Mouse (Mus musculus) stomach, embryonic 14.5 days (tissue): Measurements from ENCODE around the gene Slc35a2. TPM values are rescaled to one million over a fixed set of nuclear protein-coding genes. Genes with fewer than 3 reads are reported as not detected.
"Not testable (repeated sequence)": the region's sequence is repeated elsewhere in the genome, so short reads cannot be mapped to it uniquely, and the experiment has no call there.

Source experiments
- ATAC-seq: fragments of 200-750 bp; cut with Nextera tagmentation; 2 replicates; pipeline ENCODE4 v1.8.0; 2017; ENCODE audit warnings: low read depth, moderate TSS enrichment; ENCODE audit not compliant: insufficient number of reproducible peaks, insufficient read depth, low FRiP score
- H3K27ac ChIP-seq: fragments of 300-500 bp; sonication (generic); 2 replicates; pipeline ENCODE4 v1.5.1; 2014; ENCODE audit warnings: mild to moderate bottlenecking, low read length, moderate library complexity, mixed read lengths
- H3K27me3 ChIP-seq: fragments of 300-500 bp; sonication (generic); 2 replicates; pipeline ENCODE4 v1.6.1; 2014; ENCODE audit warnings: low read length, control low read depth, mixed read lengths; ENCODE audit not compliant: control insufficient read depth, insufficient read depth
- H3K36me3 ChIP-seq: fragments of 300-500 bp; sonication (generic); 2 replicates; pipeline ENCODE4 v1.6.1; 2014; ENCODE audit warnings: mild to moderate bottlenecking, control low read depth, low read length, moderate library complexity, mixed read lengths; ENCODE audit not compliant: control insufficient read depth, insufficient read depth
- H3K4me1 ChIP-seq: fragments of 300-500 bp; sonication (generic); 2 replicates; pipeline ENCODE4 v1.6.1; 2014; ENCODE audit warnings: low read length, control low read depth, mixed read lengths; ENCODE audit not compliant: control insufficient read depth, insufficient read depth
- H3K4me2 ChIP-seq: fragments of 300-500 bp; sonication (generic); replicated peaks from 2 replicates; pipeline ENCODE4 v1.6.1; 2014; ENCODE audit warnings: low read depth, low read length, control low read depth
- H3K4me3 ChIP-seq: fragments of 300-500 bp; sonication (generic); 2 replicates; pipeline ENCODE4 v1.5.1; 2014; ENCODE audit warnings: low read depth, low read length, control low read depth
- H3K9ac ChIP-seq: fragments of 300-500 bp; sonication (generic); replicated peaks from 2 replicates; pipeline ENCODE4 v1.6.1; 2014; ENCODE audit warnings: low read depth, mild to moderate bottlenecking, control low read depth, low read length, moderate library complexity, mixed read lengths
- H3K9me3 ChIP-seq: fragments of 300-500 bp; sonication (generic); 2 replicates; pipeline ENCODE4 v1.6.1; 2016; ENCODE audit warnings: low read depth, low read length, control low read depth; ENCODE audit not compliant: control insufficient read depth
- WGBS: fragments of 180-500 bp; shearing (Covaris S2); extraction: QIAGEN DNeasy Blood & Tissue Kit; methylation state at CpG from one replicate; pipeline ENCODE4 v1.1.7; 2014; 5-methylcytosine and 5-hydroxymethylcytosine counted together
- polyA plus RNA-seq: library from polyadenylated mRNA; unstranded; fragments of >200 nt; fragmentation: Nextera tagmentation; extraction: Ambion mirVana; gene quantifications from 2 replicates; pipeline ENCODE4 v1.2.1, GENCODE M21; 2014

Slc35a2 gene
- polyA plus RNA-seq, 1 experiment from 2014 or later = 17.4 TPM

- peaks cover 11% of the 10 kb centered on the region for H3K27me3 ChIP-seq
- not testable (repeated sequence) for H3K9me3 ChIP-seq, H3K9ac ChIP-seq, H3K4me1 ChIP-seq, H3K4me2 ChIP-seq, H3K36me3 ChIP-seq, H3K4me3 ChIP-seq, H3K27ac ChIP-seq, ATAC-seq
- WGBS = 69% methylated on average over 6 of the region's 6 CpGs
These were observed 34.1 kb downstream of the Slc35a2 start for GRCm38 (mm10) chrX:7917960-7918359.

- Histone ChIP-seq H3K27me3 (peaks cover 14% of the 10 kb centered on the region), H3K9ac (no peak within 1 kb of the TSS), H3K9me3 (no peaks in the 10 kb centered on the region), H3K36me3 (no peaks in the 10 kb centered on the region), H3K4me3 (peak within 1 kb of the TSS; percentile 12; the same call in 1 of the 2 replicates), H3K4me1 (no peaks in the 10 kb centered on the region), H3K27ac (no peak within 1 kb of the TSS), H3K4me2 (peak within 1 kb of the TSS; percentile 20; the same call in 1 of the 2 replicates)
- WGBS = 11% methylated on average over 36 of the region's 40 CpGs
- ATAC-seq = peak; percentile 58; the same call in 1 of the 2 replicates
These were observed 36.0 kb downstream of the Slc35a2 start, which contains the start of gene Pcsk1n for GRCm38 (mm10) chrX:7919601-7920383. Pcsk1n (plus strand) TSS chrX:7919822.

- Histone ChIP-seq H3K27me3 (peaks cover 14% of the 10 kb centered on the region), H3K4me3 (peak overlapping the region; percentile 18), H3K9me3 (no peaks in the 10 kb centered on the region), H3K27ac (no peak overlapping the region), H3K36me3 (no peaks in the 10 kb centered on the region), H3K4me1 (no peaks in the 10 kb centered on the region), H3K9ac (no peak overlapping the region), H3K4me2 (peak overlapping the region; percentile 21)
- no peak for ATAC-seq
- WGBS = 13% methylated on average over 40 of the region's 48 CpGs
These were observed 38.2 kb downstream of the Slc35a2 start for GRCm38 (mm10) chrX:7922032-7922431.

GRCm38 (mm10) chrX:7926266-7926665 lies 42.4 kb downstream of the Slc35a2 start:
- Histone ChIP-seq H3K4me2 (no peak overlapping the region), H3K4me3 (no peak overlapping the region), H3K36me3 (no peaks in the 10 kb centered on the region), H3K27ac (no peak overlapping the region), H3K27me3 (peaks cover 7% of the 10 kb centered on the region; the same call in 1 of the 2 replicates), H3K9ac (no peak overlapping the region), H3K9me3 (peaks cover 3% of the 10 kb centered on the region; the same call in 1 of the 2 replicates), H3K4me1 (no peaks in the 10 kb centered on the region)
- no peak for ATAC-seq
- 73% methylated on average over 6 of the region's 6 CpGs for WGBS

GRCm38 (mm10) chrX:7927116-7927515 lies 43.3 kb downstream of the Slc35a2 start:
- Histone ChIP-seq H3K36me3 (no peaks in the 10 kb centered on the region; the same call in 1 of the 2 replicates), H3K4me3 (no peak overlapping the region), H3K4me1 (no peaks in the 10 kb centered on the region), H3K4me2 (no peak overlapping the region), H3K9ac (no peak overlapping the region), H3K27ac (no peak overlapping the region), H3K27me3 (peaks cover 7% of the 10 kb centered on the region; the same call in 1 of the 2 replicates), H3K9me3 (peaks cover 3% of the 10 kb centered on the region; the same call in 1 of the 2 replicates)
- WGBS = 30% methylated on average over 10 of the region's 10 CpGs
- no peak for ATAC-seq

- no peak within 1 kb of the TSS for H3K4me2 ChIP-seq
- no peak within 1 kb of the TSS for H3K9ac ChIP-seq
- no peak for ATAC-seq
- H3K27ac ChIP-seq = no peak within 1 kb of the TSS
- H3K27me3 ChIP-seq = peaks cover 2% of the 10 kb centered on the region; the same call in 1 of the 2 replicates
- H3K36me3 ChIP-seq = no peaks in the 10 kb centered on the region; the same call in 1 of the 2 replicates
- 13% methylated on average over 19 of the region's 19 CpGs for WGBS
- H3K9me3 ChIP-seq = peaks cover 3% of the 10 kb centered on the region; the same call in 1 of the 2 replicates
- H3K4me3 ChIP-seq = no peak within 1 kb of the TSS
- H3K4me1 ChIP-seq = no peaks in the 10 kb centered on the region
These were observed 44.5 kb downstream of the Slc35a2 start, which contains the start of gene Eras for GRCm38 (mm10) chrX:7928270-7928790. Eras (minus strand) TSS chrX:7928607.

- ATAC-seq = no peak
- Histone ChIP-seq H3K4me2 (no peak overlapping the region), H3K27ac (no peak overlapping the region), H3K4me3 (no peak overlapping the region), H3K9me3 (no peaks in the 10 kb centered on the region), H3K9ac (no peak overlapping the region), H3K36me3 (peaks cover 2% of the 10 kb centered on the region; the same call in 1 of the 2 replicates), H3K4me1 (no peaks in the 10 kb centered on the region), H3K27me3 (no peaks in the 10 kb centered on the region)
- WGBS = 56% methylated on average over 11 of the region's 11 CpGs
These were observed 53.0 kb downstream of the Slc35a2 start for GRCm38 (mm10) chrX:7936874-7937273.

GRCm38 (mm10) chrX:7937667-7938066 lies 53.8 kb downstream of the Slc35a2 start:
- no peak for ATAC-seq
- no peaks in the 10 kb centered on the region for H3K9me3 ChIP-seq
- H3K27ac ChIP-seq = no peak overlapping the region
- peaks cover 6% of the 10 kb centered on the region; the same call in 1 of the 2 replicates for H3K36me3 ChIP-seq
- no peaks in the 10 kb centered on the region for H3K4me1 ChIP-seq
- no peak overlapping the region for H3K9ac ChIP-seq
- H3K4me2 ChIP-seq = no peak overlapping the region
- no peaks in the 10 kb centered on the region for H3K27me3 ChIP-seq
- WGBS = 93% methylated on average over 6 of the region's 6 CpGs
- no peak overlapping the region for H3K4me3 ChIP-seq
